Mouse (Mus musculus) adrenal gland, adult 18-20 months (tissue): ENCODE data around the gene Ap3s2. TPM values are rescaled to one million over a fixed set of nuclear protein-coding genes. Genes with fewer than 3 reads are reported as not detected.
A peak's percentile ranks its signal among the peaks of the same experiment; 100 is the strongest.

Experiments
- DNase-seq, 2 experiments: peaks; one replicate each; pipeline ENCODE4 v3.0.0; 2021 to 2022; ENCODE audit warnings: low spot score in 2 of 2
- microRNA-seq, 2 experiments: library from miRNA; unstranded; fragments of <30 nt; microRNA quantifications; one replicate each; pipeline ENCODE4 v1.2.0; 2021; ENCODE audit warnings: borderline number of aligned reads in 2 of 2
- total RNA-seq, 2 experiments: library from RNA; stranded (reverse); gene quantifications; 1 replicate in 1 of 2; 2 replicates in 1 of 2; pipeline ENCODE4 v1.2.3; 2021

Ap3s2 gene
- total RNA-seq, 2 experiments from 2014 or later, result 20.0 to 25.7 TPM

GRCm38 (mm10) chr7:79847456-79848451 is 72.7 kb downstream of the Ap3s2 start:
- peak; percentile 7 to 38 for DNase-seq

GRCm38 (mm10) chr7:79846342-79846741 is 74.1 kb downstream of the Ap3s2 start:
- DNase-seq, result no peak

DNA sequence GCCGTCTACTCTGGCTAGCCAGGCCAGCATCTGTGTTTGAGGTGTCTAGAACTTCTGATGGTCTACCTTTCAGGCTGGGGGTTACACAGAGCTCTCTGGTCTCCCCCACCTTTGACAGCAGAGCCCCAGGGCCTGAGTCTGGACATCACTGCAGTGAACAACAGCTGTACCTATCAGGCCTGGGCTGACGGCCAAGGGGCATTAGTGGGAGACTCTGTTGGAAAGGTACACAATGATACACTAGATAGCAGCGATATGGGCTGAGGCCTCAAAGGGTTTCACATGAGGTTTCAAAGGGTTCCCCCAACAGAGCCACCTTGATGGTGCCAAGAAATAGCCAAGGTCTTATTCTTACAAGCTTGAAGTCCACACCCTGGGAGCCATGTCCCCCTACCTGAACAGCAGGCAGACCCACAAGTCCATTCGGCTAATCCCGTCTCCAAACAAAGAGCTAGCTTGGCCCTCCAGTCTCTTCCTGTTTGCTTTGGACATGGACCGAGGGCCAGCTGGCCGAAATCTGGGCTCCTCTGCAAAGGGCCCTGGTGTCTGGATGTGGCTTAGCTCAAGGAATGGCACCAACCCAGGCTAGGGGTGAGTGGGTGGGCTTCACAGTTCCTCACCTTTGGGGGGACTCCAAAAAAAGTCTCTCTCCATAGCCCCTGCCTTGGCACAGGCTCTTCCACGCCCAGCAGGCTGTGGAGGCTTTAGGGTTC is 76.2 kb downstream of the Ap3s2 start:
- no peak for DNase-seq

- no peak for DNase-seq
Measured at GRCm38 (mm10) chr7:79842163-79842562, 78.3 kb downstream of the Ap3s2 start.

- DNase-seq, result no peak
Measured at GRCm38 (mm10) chr7:79837247-79837646, 83.2 kb downstream of the Ap3s2 start.

- DNase-seq, result no peak
Measured at GRCm38 (mm10) chr7:79835196-79835595, 85.3 kb downstream of the Ap3s2 start.

DNA sequence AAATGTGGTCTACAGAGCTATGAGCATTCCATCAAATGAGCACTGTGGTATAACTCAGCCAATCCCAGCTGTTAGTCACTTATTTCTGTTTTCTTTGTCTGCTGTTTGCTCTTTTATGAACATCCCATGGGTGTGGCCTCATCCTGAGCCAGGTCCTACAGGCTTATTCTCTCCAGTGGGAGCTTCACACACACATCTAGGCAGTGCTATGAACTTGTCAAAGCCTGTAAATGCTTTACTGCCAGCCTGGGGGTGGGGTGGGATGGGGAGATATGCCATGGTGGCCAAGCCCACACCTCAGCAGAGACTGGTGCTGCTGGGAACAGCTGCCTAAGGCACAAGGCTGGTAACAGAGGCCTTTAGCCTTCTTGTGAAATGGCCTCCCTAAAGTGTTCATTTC is 87.5 kb downstream of the Ap3s2 start:
- no peak for DNase-seq

DNA sequence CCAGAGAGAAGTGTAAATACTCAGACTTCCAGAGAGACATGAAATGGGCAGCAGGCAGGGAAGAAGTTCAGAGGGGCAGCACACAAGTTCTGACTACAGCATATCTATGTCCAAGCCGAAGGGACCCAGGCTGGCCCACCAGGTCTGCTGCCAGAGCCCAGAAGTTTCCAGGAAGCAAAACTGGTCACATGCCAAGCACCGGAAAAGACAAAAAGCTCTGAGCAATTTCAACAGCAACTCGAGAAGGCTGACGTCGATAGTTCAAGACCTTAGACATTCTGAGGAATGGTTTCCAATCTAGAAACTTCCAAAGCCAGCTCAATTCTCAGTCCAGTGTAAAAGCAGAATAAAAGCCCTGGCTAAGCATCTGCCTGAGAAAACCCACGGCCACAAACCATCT is 88.9 kb downstream of the Ap3s2 start:
- DNase-seq, result no peak

- DNase-seq, result no peak
Measured at GRCm38 (mm10) chr7:79831145-79831544, 89.3 kb downstream of the Ap3s2 start.

- no peak for DNase-seq
Measured at GRCm38 (mm10) chr7:79828341-79828740, 92.1 kb downstream of the Ap3s2 start.

Small RNA genes within 50 kb of the gene (microRNA-seq; reads per million reads assigned to microRNA genes)
- gene Gm24541, result 0 reads per million in 2 experiments

Other genes starting within 250 kb of the Ap3s2 start
- gene Kif7, start 204.9 kb downstream of the Ap3s2 start, total RNA-seq, result 1 to 10 TPM; 2.3 to 2.5 TPM
- gene Plin1, start 187.7 kb downstream of the Ap3s2 start, total RNA-seq, result 1,000 to 10,000 TPM in 1 of 2 experiments, 100 to 1,000 TPM in 1; 490 to 1,137 TPM
- gene Pex11a, start 177.5 kb downstream of the Ap3s2 start, total RNA-seq, result 10 to 100 TPM; 55.5 to 61.1 TPM
- gene Wdr93, start 177.5 kb downstream of the Ap3s2 start, total RNA-seq, result 1 to 10 TPM; 1.8 to 2.5 TPM
- gene Mesp1, start 126.9 kb downstream of the Ap3s2 start, total RNA-seq, result not detected
- gene Mesp2, start 109.9 kb downstream of the Ap3s2 start, total RNA-seq, result under 1 TPM; 0.36 to 0.90 TPM
- gene Anpep, start 59.6 kb downstream of the Ap3s2 start, total RNA-seq, result 10 to 100 TPM in 1 of 2 experiments, 1 to 10 TPM in 1; 6.8 to 15.4 TPM
- 10 to 100 TPM; 12.8 to 14.7 TPM for gene Arpin, start 14.7 kb upstream of the Ap3s2 start, total RNA-seq
- 10 to 100 TPM; 13.8 to 14.3 TPM for gene Zfp710, start 104.2 kb upstream of the Ap3s2 start, total RNA-seq
- 100 to 1,000 TPM; 116 to 190 TPM for gene Idh2, start 194.7 kb upstream of the Ap3s2 start, total RNA-seq